9 mouse cellular contexts compared by ENCODE assay signal in the genomic region with DNA sequence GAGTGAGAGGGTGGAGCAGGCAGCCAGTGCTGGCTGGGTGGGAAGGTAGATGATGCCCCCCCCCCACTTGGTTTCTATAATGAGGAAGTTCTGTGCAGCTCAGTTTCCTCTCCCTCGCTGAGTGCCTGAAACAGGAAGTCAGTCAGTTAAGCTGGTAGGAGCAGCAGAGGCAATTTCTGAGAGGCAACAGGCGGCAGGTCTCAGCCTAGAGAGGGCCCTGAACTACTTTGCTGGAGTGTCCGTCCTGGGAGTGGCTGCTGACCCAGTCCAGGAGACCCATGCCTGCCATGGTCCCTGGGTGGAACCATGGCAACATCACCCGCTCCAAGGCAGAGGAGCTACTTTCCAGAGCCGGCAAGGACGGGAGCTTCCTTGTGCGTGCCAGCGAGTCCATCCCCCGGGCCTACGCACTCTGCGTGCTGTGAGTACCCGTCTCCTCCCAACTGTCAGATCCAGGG. TPM values are rescaled to one million over a fixed set of nuclear protein-coding genes. Genes with fewer than 3 reads are reported as not detected.
DNase-seq lines count a peak whose midpoint lies in the region; ATAC-seq lines count a peak whose summit lies in the region.
"Had no signal": no experiment of that assay in that cellular context is flagged by ENCODE, and none has a peak within 500 bp of the region (broad histone marks: within the 10 kb centered on the region; RNA-seq: fewer than 3 reads in every experiment).

A gene (plus strand): TSS at position 102 of the 458 bp plus-strand sequence.

- intact Hi-C loops in left cerebral cortex, postnatal 36 days (cut with DNase I), result loop anchor here (5.0 kb wide), 1 partner anchor 37 kb away; no protein-coding TSS in a partner anchor

- no peaks in the 10 kb centered on the region for H3K9me3 ChIP-seq in hindbrain, embryonic 10.5 days
- H3K9me3 ChIP-seq in hindbrain, embryonic 12.5 days (replicated peaks), result no peaks in the 10 kb centered on the region
- H3K9me3 ChIP-seq in embryonic facial prominence, embryonic 12.5 days, result no peaks in the 10 kb centered on the region
- H3K9me3 ChIP-seq in hindbrain, embryonic 16.5 days (ENCODE audit: control insufficient read depth, low read length), result no peaks in the 10 kb centered on the region

- ATAC-seq in hindbrain, embryonic 12.5 days (ENCODE audit: low FRiP score), result no peak
- no peak for ATAC-seq in embryonic facial prominence, embryonic 12.5 days (ENCODE audit: insufficient number of reproducible peaks, insufficient read depth, low FRiP score, low TSS enrichment)
- no peak for ATAC-seq in hindbrain, embryonic 16.5 days
- peak; percentile 66 for ATAC-seq in megakaryocyte-erythroid progenitor cell, adult 5-6 weeks (replicated peaks; ENCODE audit: low FRiP score, low TSS enrichment, poor library complexity, severe bottlenecking)
- no peak for ATAC-seq in frontal cortex, adult (ENCODE audit: low TSS enrichment)
- ATAC-seq: Patski had no signal

- H3K36me3 ChIP-seq in hindbrain, embryonic 10.5 days, result no peaks in the 10 kb centered on the region
- H3K36me3 ChIP-seq in hindbrain, embryonic 12.5 days, result no peaks in the 10 kb centered on the region
- H3K36me3 ChIP-seq in embryonic facial prominence, embryonic 12.5 days, result no peaks in the 10 kb centered on the region
- H3K36me3 ChIP-seq in hindbrain, embryonic 16.5 days (ENCODE audit: control insufficient read depth, insufficient read depth, low read length), result no peaks in the 10 kb centered on the region

- peak within 1 kb of the TSS; percentile 23 for H3K4me3 ChIP-seq in hindbrain, embryonic 10.5 days
- H3K4me3 ChIP-seq in hindbrain, embryonic 12.5 days, result no peak within 1 kb of the TSS
- peak within 1 kb of the TSS; percentile 10; the same call in 1 of the 2 replicates for H3K4me3 ChIP-seq in embryonic facial prominence, embryonic 12.5 days
- peak within 1 kb of the TSS; percentile 9 for H3K4me3 ChIP-seq in hindbrain, embryonic 16.5 days (ENCODE audit: low read length)

- 80% methylated on average over 12 of the region's 12 CpGs for WGBS in hindbrain, embryonic 10.5 days
- 85% methylated on average over 12 of the region's 12 CpGs for WGBS in hindbrain, embryonic 12.5 days
- WGBS in embryonic facial prominence, embryonic 12.5 days, result 79% methylated on average over 12 of the region's 12 CpGs
- WGBS in hindbrain, embryonic 16.5 days, result 81% methylated on average over 12 of the region's 12 CpGs

- H3K4me2 ChIP-seq in hindbrain, embryonic 12.5 days (replicated peaks), result no peak within 1 kb of the TSS
- H3K4me2 ChIP-seq in embryonic facial prominence, embryonic 12.5 days (replicated peaks), result 0 out of 2 replicates have a peak within 1 kb of the TSS, but pooled peaks have one; percentile 11
- no peak within 1 kb of the TSS for H3K4me2 ChIP-seq in hindbrain, embryonic 16.5 days (ENCODE audit: low read length)

- H3K9ac ChIP-seq in hindbrain, embryonic 12.5 days, result no peak within 1 kb of the TSS
- no peak within 1 kb of the TSS for H3K9ac ChIP-seq in embryonic facial prominence, embryonic 12.5 days
- H3K9ac ChIP-seq in hindbrain, embryonic 16.5 days (ENCODE audit: low read depth, low read length), result no peak within 1 kb of the TSS; the same call in 1 of the 2 replicates

- peak within 1 kb of the TSS; percentile 67 for H3K27ac ChIP-seq in hindbrain, embryonic 10.5 days
- H3K27ac ChIP-seq in hindbrain, embryonic 12.5 days, result no peak within 1 kb of the TSS
- no peak within 1 kb of the TSS for H3K27ac ChIP-seq in embryonic facial prominence, embryonic 12.5 days
- no peak within 1 kb of the TSS for H3K27ac ChIP-seq in hindbrain, embryonic 16.5 days (ENCODE audit: low read depth, low read length)

- H3K27me3 ChIP-seq in hindbrain, embryonic 10.5 days (ENCODE audit: insufficient read depth, poor library complexity, severe bottlenecking), result no peaks in the 10 kb centered on the region
- H3K27me3 ChIP-seq in hindbrain, embryonic 12.5 days, result no peaks in the 10 kb centered on the region
- H3K27me3 ChIP-seq in embryonic facial prominence, embryonic 12.5 days, result no peaks in the 10 kb centered on the region
- H3K27me3 ChIP-seq in hindbrain, embryonic 16.5 days (replicated peaks; ENCODE audit: control insufficient read depth, insufficient read depth, low read length), result no peaks in the 10 kb centered on the region
- H3K27me3 ChIP-seq: Patski had no signal

- H3K4me1 ChIP-seq in hindbrain, embryonic 10.5 days (replicated peaks), result peaks cover 25% of the 10 kb centered on the region
- no peaks in the 10 kb centered on the region; the same call in 1 of the 2 replicates for H3K4me1 ChIP-seq in hindbrain, embryonic 12.5 days
- no peaks in the 10 kb centered on the region for H3K4me1 ChIP-seq in embryonic facial prominence, embryonic 12.5 days
- no peaks in the 10 kb centered on the region for H3K4me1 ChIP-seq in hindbrain, embryonic 16.5 days (ENCODE audit: control insufficient read depth, insufficient read depth, low read depth, low read length)

- no peak for DNase-seq in hindbrain, embryonic 10.5 days (ENCODE audit: low spot score)
- no peak for DNase-seq in left cerebral cortex, postnatal 36 days (ENCODE audit: low spot score in 2 of 2)
- DNase-seq in adipocyte (ENCODE audit: low spot score), result no peak

RNA-seq across cellular contexts. Expression of the gene that starts here (rescaled TPM):
- polyA plus RNA-seq in hindbrain, embryonic 10.5 days (2016; fragmentation: Nextera tagmentation; extraction: Ambion mirVana), result 3.2 and 6.2 TPM in 2 replicates
- 4.9 and 5.5 TPM in 2 replicates for polyA plus RNA-seq in hindbrain, embryonic 12.5 days (2016; fragmentation: Nextera tagmentation; extraction: Ambion mirVana)
- 5.5 and 6.1 TPM in 2 replicates for polyA plus RNA-seq in embryonic facial prominence, embryonic 12.5 days (2016; fragmentation: Nextera tagmentation; extraction: Ambion mirVana)
- 3.2 and 3.7 TPM in 2 replicates for polyA plus RNA-seq in hindbrain, embryonic 16.5 days (2015; fragmentation: Nextera tagmentation; extraction: Ambion mirVana)
- 10 to 100 TPM; 19.8 to 20.5 TPM for total RNA-seq in left cerebral cortex, postnatal 36 days (2021)
- total RNA-seq in megakaryocyte-erythroid progenitor cell, adult 5-6 weeks (2014; fragmentation: Nextera tagmentation), result 86.4 and 96.9 TPM in 2 replicates
- 48.1 and 59.8 TPM in 2 replicates for total RNA-seq in megakaryocyte-erythroid progenitor cell, adult 5-6 weeks (2017)
